Mouse (Mus musculus): Measurements from ENCODE around the gene Colec11. TPM values are rescaled to one million over a fixed set of nuclear protein-coding genes. Genes with fewer than 3 reads are reported as not detected.

Colec11 gene
- polyA plus RNA-seq (2015; fragmentation: Nextera tagmentation; extraction: Ambion mirVana), result 0.93 and 1.4 TPM in 2 replicates

DNA sequence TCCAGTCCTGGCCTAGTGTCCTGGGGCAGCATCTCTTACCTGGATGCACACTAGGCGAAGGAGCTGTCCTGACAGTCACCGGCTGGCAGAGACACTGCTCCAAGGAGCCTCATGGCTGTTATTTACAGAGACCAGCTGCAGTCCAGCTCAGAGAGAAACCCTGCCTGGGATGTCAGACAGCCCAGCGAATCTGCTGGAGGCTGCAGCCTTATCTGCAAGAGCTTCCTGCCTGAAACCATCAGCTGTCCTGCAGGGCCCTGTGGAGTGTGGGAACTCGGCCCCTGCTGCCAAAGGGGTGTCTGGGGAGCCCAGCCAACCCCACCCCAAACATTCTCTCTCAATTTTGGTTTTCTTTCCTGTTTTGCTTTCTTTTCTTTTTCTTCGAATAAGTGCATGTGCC is at the start of gene Colec11:
Gene Colec11 (minus strand): TSS at position 183 of the 400 bp plus-strand sequence.
- WGBS, result 67% methylated on average over 5 of the region's 5 CpGs
- peaks cover 4% of the 10 kb centered on the region; the same call in 1 of the 2 replicates for H3K36me3 ChIP-seq
- H3K9ac ChIP-seq, result no peak within 1 kb of the TSS
- peaks cover 9% of the 10 kb centered on the region; the same call in 1 of the 2 replicates for H3K4me1 ChIP-seq (replicated peaks)
- H3K27me3 ChIP-seq, result no peaks in the 10 kb centered on the region
- no peak within 1 kb of the TSS for H3K4me3 ChIP-seq
- H3K9me3 ChIP-seq, result no peaks in the 10 kb centered on the region
- ATAC-seq (ENCODE audit: low read depth), result no peak
- H3K4me2 ChIP-seq, result no peak within 1 kb of the TSS
- no peak within 1 kb of the TSS for H3K27ac ChIP-seq (replicated peaks)

DNA sequence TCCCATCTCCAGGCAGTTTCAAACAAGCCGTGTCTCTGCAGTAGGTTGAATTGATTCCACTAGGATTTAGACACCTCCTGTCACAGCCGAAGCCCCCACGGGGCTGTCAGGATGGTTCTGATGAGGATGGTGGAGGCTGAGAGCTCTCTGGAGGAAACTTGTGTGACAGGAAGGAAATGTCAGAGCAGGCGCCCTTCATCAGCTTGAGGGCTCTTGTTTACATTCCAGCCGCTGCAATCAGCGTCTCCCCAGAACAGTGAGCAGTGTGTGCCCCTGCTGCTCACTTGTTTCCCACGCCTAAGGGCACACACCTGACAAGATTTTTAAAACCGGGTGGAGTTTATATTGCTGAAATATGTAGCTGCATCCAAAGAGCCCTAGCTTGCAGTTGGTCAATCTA is 44.1 kb upstream of the Colec11 start:
- Histone ChIP-seq H3K9me3 (no peaks in the 10 kb centered on the region), H3K36me3 (peaks cover 5% of the 10 kb centered on the region; the same call in 1 of the 2 replicates), H3K9ac (no peak overlapping the region), H3K4me1 (replicated peaks) (no peaks in the 10 kb centered on the region), H3K4me2 (no peak overlapping the region), H3K27me3 (no peaks in the 10 kb centered on the region), H3K27ac (replicated peaks) (no peak overlapping the region), H3K4me3 (no peak overlapping the region)
- ATAC-seq (ENCODE audit: low read depth), result no peak
- WGBS, result 57% methylated on average over 8 of the region's 8 CpGs

DNA sequence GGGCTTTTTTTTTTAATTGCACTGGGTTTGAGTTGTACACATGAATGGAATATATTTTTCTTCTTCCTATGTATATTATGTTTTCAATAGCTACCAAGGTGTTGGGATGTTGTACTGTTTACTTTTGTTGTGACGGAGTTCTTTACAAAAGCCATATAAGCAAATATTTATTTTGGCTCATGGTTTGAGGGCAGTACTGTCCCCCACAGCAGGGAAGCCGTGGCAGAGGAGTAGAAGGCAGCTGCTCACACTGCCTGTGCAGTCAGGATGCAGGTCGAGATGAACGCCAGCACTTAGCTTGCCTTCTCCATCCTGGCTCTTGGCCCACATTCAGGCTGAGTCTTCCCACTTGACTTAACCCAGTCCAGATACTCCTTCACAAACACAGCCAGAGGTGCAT is 43.6 kb upstream of the Colec11 start:
- peaks cover 9% of the 10 kb centered on the region; the same call in 1 of the 2 replicates for H3K36me3 ChIP-seq
- H3K9me3 ChIP-seq, result no peaks in the 10 kb centered on the region
- 68% methylated on average over 4 of the region's 4 CpGs for WGBS
- no peak overlapping the region for H3K4me2 ChIP-seq
- no peaks in the 10 kb centered on the region for H3K27me3 ChIP-seq
- H3K4me1 ChIP-seq (replicated peaks), result no peaks in the 10 kb centered on the region
- no peak for ATAC-seq (ENCODE audit: low read depth)
- H3K4me3 ChIP-seq, result no peak overlapping the region
- H3K9ac ChIP-seq, result no peak overlapping the region
- H3K27ac ChIP-seq (replicated peaks), result no peak overlapping the region

DNA sequence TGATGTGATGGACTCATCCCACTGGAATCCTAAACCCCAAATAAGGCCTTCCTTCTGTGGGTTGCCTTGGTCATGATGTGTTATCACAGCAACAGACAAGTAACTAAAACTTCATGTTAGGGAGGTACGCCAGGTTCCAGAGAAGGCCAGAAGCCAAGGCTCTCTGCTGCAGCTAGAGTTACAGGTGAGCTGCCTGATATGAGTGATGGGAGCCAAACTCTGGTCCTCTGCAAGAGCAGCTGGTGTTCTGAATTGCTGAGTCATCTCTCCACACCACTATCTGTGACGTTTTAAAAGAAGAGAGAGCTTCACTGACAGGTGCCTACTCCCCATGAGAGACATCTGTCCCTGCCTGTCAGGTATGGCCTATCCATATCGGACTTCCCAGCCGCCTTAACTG is 39.5 kb upstream of the Colec11 start:
- H3K9ac ChIP-seq, result no peak overlapping the region
- WGBS, result 84% methylated on average over 4 of the region's 4 CpGs
- ATAC-seq (ENCODE audit: low read depth), result no peak
- H3K36me3 ChIP-seq, result peaks cover 45% of the 10 kb centered on the region
- H3K4me1 ChIP-seq (replicated peaks), result no peaks in the 10 kb centered on the region
- H3K27ac ChIP-seq (replicated peaks), result no peak overlapping the region
- H3K27me3 ChIP-seq, result no peaks in the 10 kb centered on the region
- H3K4me3 ChIP-seq, result no peak overlapping the region
- no peak overlapping the region for H3K4me2 ChIP-seq
- H3K9me3 ChIP-seq, result no peaks in the 10 kb centered on the region

DNA sequence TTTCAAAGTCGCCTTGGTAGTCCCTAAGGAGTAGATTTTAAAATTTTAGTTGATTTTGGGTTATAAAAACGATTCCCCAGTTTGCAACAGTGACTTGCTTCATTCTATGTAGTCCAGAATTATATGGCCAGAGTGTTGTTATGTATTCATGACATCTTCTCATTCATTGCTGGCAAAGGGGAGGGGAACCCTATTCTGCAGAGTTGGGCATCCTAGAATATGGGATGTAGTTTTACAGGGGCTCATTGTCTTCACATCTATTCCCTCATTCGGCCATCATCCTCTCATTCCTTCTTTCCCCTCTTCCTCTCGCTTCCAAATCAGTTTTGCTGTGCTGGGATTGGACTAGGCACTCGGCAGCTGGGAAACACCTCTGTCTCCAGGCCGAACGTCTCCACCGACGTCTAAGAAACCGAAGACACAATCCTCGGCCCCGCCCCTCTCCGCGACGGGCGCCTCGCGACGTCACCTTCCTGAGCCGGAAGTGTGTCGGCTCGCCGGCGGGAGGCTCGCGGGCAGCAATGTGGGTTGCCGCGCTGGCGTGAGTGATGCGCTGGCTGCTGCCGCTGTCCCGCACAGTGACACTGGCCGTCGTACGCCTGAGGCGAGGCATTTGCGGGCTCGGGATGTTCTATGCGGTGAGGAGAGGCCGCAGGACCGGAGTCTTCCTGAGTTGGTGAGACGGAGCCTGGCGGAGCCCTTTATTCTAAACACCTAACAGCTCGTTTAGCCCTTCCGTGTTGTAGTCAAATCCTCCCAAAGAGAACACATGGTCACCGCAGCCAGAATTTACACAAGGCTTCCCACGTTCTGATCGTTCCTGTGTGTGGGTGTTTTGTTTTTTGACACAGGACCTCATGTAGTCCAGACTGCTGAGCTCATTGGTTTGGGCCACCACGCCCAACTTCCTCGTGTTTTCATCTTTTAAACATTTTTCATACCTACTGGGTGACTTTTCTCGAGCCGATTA is 26.2 kb upstream of the Colec11 start, which contains the start of gene Rnaseh1:
Gene Rnaseh1 (plus strand): TSS at position 462 of the 970 bp plus-strand sequence.
- Histone ChIP-seq H3K27me3 (peaks cover 3% of the 10 kb centered on the region; the same call in 1 of the 2 replicates), H3K36me3 (peaks cover 20% of the 10 kb centered on the region)
- 2% methylated on average over 52 of the region's 52 CpGs for WGBS

DNA sequence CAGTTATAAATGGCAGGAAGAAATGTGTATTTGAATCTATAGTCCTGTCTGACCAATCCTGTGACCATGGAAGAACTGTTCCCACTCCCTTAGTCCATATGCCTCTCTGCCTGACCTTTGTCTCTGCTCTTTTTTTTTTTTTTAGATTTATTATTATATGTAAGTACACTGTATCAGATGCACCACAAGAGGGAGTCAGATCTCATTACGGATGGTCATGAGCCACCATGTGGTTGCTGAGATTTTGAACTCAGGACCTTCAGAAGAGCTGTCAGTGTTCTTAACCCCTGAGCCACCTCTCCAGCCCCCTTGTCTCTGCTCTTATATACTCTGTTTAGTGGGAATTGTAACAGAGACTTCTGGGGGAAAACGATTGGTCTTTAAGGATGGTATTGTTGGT is 15.6 kb upstream of the Colec11 start:
- Histone ChIP-seq H3K4me3 (no peak overlapping the region), H3K36me3 (peaks cover 2% of the 10 kb centered on the region), H3K4me2 (no peak overlapping the region), H3K9ac (no peak overlapping the region), H3K27me3 (peaks cover 10% of the 10 kb centered on the region; the same call in 1 of the 2 replicates), H3K9me3 (no peaks in the 10 kb centered on the region), H3K4me1 (replicated peaks) (peaks cover 12% of the 10 kb centered on the region), H3K27ac (replicated peaks) (no peak overlapping the region)
- ATAC-seq (ENCODE audit: low read depth), result no peak
- 67% methylated on average over 2 of the region's 2 CpGs for WGBS

More for the DNA sequence above, 26.2 kb upstream of the Colec11 start, which contains the start of gene Rnaseh1:
- H3K4me3 ChIP-seq, result peak within 1 kb of the TSS; percentile 89
- peak within 1 kb of the TSS; percentile 82 for H3K27ac ChIP-seq (replicated peaks)
- peak within 1 kb of the TSS; percentile 84 for H3K9ac ChIP-seq
- peak within 1 kb of the TSS; percentile 91 for H3K4me2 ChIP-seq
- H3K4me1 ChIP-seq (replicated peaks), result peaks cover 18% of the 10 kb centered on the region
- no peaks in the 10 kb centered on the region for H3K9me3 ChIP-seq
- ATAC-seq (ENCODE audit: low read depth), result peak; percentile 93

DNA sequence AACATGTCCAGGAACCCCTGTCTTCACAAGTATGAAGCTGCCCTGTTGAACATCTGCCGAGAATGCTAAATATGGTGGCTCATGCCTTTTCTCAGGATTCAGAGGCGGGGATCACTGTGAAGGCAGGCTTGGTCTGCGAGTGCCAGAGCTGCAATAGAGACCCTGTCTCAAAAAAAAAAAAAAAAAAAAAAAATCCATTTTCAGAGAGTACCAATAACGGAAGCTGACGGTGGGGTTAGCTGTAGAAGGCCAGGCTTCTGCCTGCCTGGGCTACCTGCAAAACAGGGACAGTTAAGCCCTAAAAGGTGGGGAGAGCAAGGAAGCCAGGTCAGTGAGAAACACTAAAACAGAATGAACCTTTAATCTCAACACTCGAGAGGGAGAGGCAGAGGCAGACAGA is 13.4 kb upstream of the Colec11 start:
- peak overlapping the region; percentile 95 for H3K4me3 ChIP-seq
- 86% methylated on average over 6 of the region's 6 CpGs for WGBS
- ATAC-seq (ENCODE audit: low read depth), result no peak
- no peak overlapping the region for H3K27ac ChIP-seq (replicated peaks)
- no peaks in the 10 kb centered on the region for H3K27me3 ChIP-seq
- H3K9ac ChIP-seq, result no peak overlapping the region
- peaks cover 25% of the 10 kb centered on the region for H3K36me3 ChIP-seq
- peak overlapping the region; percentile 88 for H3K4me2 ChIP-seq
- no peaks in the 10 kb centered on the region for H3K9me3 ChIP-seq
- H3K4me1 ChIP-seq (replicated peaks), result peaks cover 30% of the 10 kb centered on the region

DNA sequence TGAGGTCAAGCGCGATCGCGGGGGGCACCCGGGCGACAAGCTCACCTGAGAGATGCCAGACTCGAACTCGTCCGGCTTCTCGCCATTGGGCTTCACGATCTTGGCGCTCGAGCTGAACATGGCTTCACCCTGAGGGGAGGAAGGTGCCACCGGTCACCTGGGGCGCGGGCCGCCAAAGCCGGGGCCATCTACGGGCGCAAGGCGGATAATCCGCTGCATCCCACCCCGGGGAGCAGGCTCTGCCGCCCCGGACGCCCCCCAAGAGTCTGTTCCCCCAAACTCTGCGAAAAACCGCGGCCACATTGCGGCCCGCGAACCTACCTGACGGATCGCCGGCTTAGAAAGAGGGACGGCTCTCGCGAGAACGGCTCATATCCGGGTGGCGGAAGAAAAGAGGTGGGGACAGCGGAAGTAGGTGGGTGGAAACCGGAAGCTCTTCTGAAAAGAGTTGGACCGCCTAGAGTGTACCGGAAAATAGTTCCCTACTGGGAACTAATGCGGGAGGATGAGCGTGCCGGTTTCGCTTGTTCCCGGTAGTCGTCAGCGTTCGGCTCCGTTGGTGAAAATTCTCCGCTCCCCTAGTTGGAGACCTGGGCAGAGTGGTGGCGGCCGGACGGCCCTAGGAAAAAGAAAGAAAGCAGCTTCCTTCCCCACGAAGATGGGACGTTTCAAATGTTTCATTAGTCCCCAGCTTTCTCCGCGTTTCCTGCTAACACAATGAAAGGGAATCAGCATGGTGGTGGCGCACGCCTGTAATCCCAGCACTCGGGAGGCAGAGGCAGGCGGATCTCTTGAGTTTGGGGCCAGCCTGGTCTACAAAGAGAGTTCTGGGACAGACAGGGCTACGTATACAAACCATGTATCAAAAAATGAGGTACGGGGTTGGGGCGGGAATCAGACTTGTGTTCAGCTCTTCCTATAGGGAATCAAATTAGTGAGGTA is 12.6 kb upstream of the Colec11 start, which contains the start of gene Rps7:
Gene Rps7 (minus strand): TSS at position 419 of the 942 bp plus-strand sequence.
- Histone ChIP-seq H3K4me1 (replicated peaks) (peaks cover 30% of the 10 kb centered on the region), H3K4me2 (peak within 1 kb of the TSS; percentile 88), H3K27ac (replicated peaks) (peak within 1 kb of the TSS; percentile 89), H3K36me3 (peaks cover 32% of the 10 kb centered on the region), H3K27me3 (no peaks in the 10 kb centered on the region), H3K9me3 (no peaks in the 10 kb centered on the region), H3K9ac (peak within 1 kb of the TSS; percentile 100), H3K4me3 (peak within 1 kb of the TSS; percentile 95)
- ATAC-seq (ENCODE audit: low read depth), result peak; percentile 97
- WGBS, result 5% methylated on average over 69 of the region's 69 CpGs

DNA sequence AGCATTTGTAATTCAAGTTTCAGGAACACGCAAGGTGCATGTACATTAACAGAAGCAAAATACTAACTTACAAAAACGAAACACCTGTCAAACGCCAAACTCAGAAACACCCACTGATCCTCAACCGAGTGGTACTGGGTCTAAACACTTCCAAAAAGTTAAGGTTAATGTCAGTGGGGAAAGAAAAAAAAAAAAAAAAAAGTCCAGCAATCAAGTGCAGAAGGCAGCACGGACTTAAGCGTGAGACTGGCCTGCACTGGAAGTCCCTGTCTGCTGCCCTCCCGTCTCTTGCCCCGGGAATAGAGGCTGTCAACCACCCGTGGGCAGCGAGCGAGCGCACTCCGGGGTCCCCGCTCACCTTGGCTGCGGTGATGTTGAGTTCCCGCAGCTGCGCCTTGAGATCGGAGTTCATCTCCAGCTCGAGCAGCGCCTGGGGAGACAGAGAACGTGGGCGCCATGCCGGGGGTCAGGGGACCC is 11.9 kb upstream of the Colec11 start:
- 2% methylated on average over 23 of the region's 23 CpGs for WGBS
- peak overlapping the region; percentile 88 for H3K4me2 ChIP-seq

DNA sequence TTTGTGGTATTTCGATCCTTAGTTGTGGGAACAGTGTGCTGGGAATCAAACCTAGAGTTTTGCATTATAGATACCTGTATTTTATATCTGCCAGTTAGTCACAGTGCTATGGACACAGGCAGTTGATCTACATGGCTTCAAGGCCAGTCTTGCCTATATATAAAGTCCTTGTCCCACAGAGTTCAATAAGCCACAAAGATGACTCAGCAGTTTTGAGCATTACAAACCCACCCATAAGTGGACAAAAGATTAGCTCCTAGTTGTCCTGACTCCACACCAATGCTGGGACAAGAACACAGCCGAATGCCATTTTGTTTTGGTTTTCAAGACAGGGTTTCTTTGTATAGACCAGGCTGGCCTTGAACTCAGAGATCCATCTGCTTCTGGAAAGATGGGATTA is 5.3 kb upstream of the Colec11 start:
- ATAC-seq (ENCODE audit: low read depth), result no peak
- no peak overlapping the region for H3K9ac ChIP-seq
- H3K4me2 ChIP-seq, result no peak overlapping the region

More for the DNA sequence above, 11.9 kb upstream of the Colec11 start:
- Histone ChIP-seq H3K9ac (peak overlapping the region; percentile 100), H3K4me1 (replicated peaks) (peaks cover 30% of the 10 kb centered on the region), H3K36me3 (peaks cover 39% of the 10 kb centered on the region), H3K4me3 (peak overlapping the region; percentile 95), H3K9me3 (no peaks in the 10 kb centered on the region), H3K27me3 (no peaks in the 10 kb centered on the region), H3K27ac (replicated peaks) (peak overlapping the region; percentile 89)
- ATAC-seq (ENCODE audit: low read depth), result peak; percentile 23

DNA sequence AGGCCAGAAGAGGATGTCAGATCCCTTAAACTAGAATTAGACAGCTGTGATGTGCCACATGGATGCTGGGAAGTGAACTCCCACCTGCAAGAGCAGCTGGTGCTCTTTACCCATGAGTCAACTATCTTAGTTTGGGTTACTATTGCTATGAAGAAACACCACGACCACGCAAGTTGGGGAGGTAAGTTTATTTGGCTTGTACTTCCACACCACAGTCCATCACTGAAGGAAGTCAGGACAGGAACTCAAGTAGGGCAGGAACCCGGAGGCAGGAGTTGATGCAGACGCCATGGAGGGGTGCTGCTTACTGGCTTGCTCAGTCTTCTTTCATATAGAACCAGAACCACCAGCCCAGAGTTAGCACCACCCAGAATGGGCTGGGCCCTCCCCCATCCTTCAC is 3.9 kb upstream of the Colec11 start:
- peaks cover 2% of the 10 kb centered on the region; the same call in 1 of the 2 replicates for H3K4me1 ChIP-seq (replicated peaks)
- H3K4me2 ChIP-seq, result no peak overlapping the region
- H3K36me3 ChIP-seq, result peaks cover 43% of the 10 kb centered on the region
- H3K9me3 ChIP-seq, result no peaks in the 10 kb centered on the region
- H3K4me3 ChIP-seq, result no peak overlapping the region
- ATAC-seq (ENCODE audit: low read depth), result no peak
- H3K9ac ChIP-seq, result no peak overlapping the region
- H3K27ac ChIP-seq (replicated peaks), result no peak overlapping the region
- no peaks in the 10 kb centered on the region for H3K27me3 ChIP-seq
- 76% methylated on average over 4 of the region's 4 CpGs for WGBS

More for the DNA sequence above, 5.3 kb upstream of the Colec11 start:
- H3K9me3 ChIP-seq, result no peaks in the 10 kb centered on the region
- peaks cover 56% of the 10 kb centered on the region for H3K36me3 ChIP-seq
- H3K27ac ChIP-seq (replicated peaks), result no peak overlapping the region
- H3K4me1 ChIP-seq (replicated peaks), result peaks cover 14% of the 10 kb centered on the region
- no peak overlapping the region for H3K4me3 ChIP-seq
- no peaks in the 10 kb centered on the region for H3K27me3 ChIP-seq
- WGBS, result 93% methylated on average over 2 of the region's 2 CpGs

All from neural tube, embryonic 13.5 days (tissue).